Mouse (Mus musculus): ENCODE results near the gene Vwf.

Gene Vwf

GRCm38 (mm10) chr6:125620764-125621163, 74.2 kb downstream of the Vwf start:
- DNase-seq (ENCODE audit: low spot score in 2 of 2) = peak; percentile 19 to 20

- no peak for DNase-seq (ENCODE audit: low spot score in 2 of 2)
These were observed 75.9 kb downstream of the Vwf start for GRCm38 (mm10) chr6:125622434-125622833.

GRCm38 (mm10) chr6:125640486-125640885, 93.9 kb downstream of the Vwf start:
- no peak for DNase-seq (ENCODE audit: low spot score in 2 of 2)

GRCm38 (mm10) chr6:125641146-125641545, 94.6 kb downstream of the Vwf start:
- peak; percentile 36 to 46 for DNase-seq (ENCODE audit: low spot score in 2 of 2)

GRCm38 (mm10) chr6:125648964-125649363, 102.4 kb downstream of the Vwf start:
- DNase-seq (ENCODE audit: low spot score in 2 of 2) = no peak

GRCm38 (mm10) chr6:125651335-125651734, 104.8 kb downstream of the Vwf start:
- no peak for DNase-seq (ENCODE audit: low spot score in 2 of 2)

GRCm38 (mm10) chr6:125653416-125653815, 106.8 kb downstream of the Vwf start:
- DNase-seq (ENCODE audit: low spot score in 2 of 2) = no peak

- no peak for DNase-seq (ENCODE audit: low spot score in 2 of 2)
These were observed 110.3 kb downstream of the Vwf start for GRCm38 (mm10) chr6:125656921-125657320.

- DNase-seq (ENCODE audit: low spot score in 2 of 2) = no peak
These were observed 111.4 kb downstream of the Vwf start for GRCm38 (mm10) chr6:125657966-125658365.

GRCm38 (mm10) chr6:125661106-125661877, 114.7 kb downstream of the Vwf start:
- peak; percentile 16 to 25 for DNase-seq (ENCODE audit: low spot score in 2 of 2)

GRCm38 (mm10) chr6:125663906-125664305, 117.3 kb downstream of the Vwf start:
- no peak for DNase-seq (ENCODE audit: low spot score in 2 of 2)

GRCm38 (mm10) chr6:125671835-125672234, 125.3 kb downstream of the Vwf start:
- no peak for DNase-seq (ENCODE audit: low spot score in 2 of 2)

- no peak for DNase-seq (ENCODE audit: low spot score in 2 of 2)
These were observed 131.9 kb downstream of the Vwf start for GRCm38 (mm10) chr6:125678492-125678891.

- DNase-seq (ENCODE audit: low spot score in 2 of 2) = no peak
These were observed 134.0 kb downstream of the Vwf start for GRCm38 (mm10) chr6:125680613-125681012.

GRCm38 (mm10) chr6:125685420-125685819, 138.8 kb downstream of the Vwf start:
- no peak for DNase-seq (ENCODE audit: low spot score in 2 of 2)

- DNase-seq (ENCODE audit: low spot score in 2 of 2) = no peak
These were observed 141.4 kb downstream of the Vwf start for GRCm38 (mm10) chr6:125687986-125688385.

- DNase-seq (ENCODE audit: low spot score in 2 of 2) = no peak
These were observed 143.6 kb downstream of the Vwf start, which contains the start of gene Ano2 for GRCm38 (mm10) chr6:125690057-125690703. Gene Ano2 (plus strand): TSS chr6:125690419.

- DNase-seq (ENCODE audit: low spot score in 2 of 2) = no peak
These were observed 154.6 kb downstream of the Vwf start for GRCm38 (mm10) chr6:125701146-125701545.

GRCm38 (mm10) chr6:125711261-125711660, 164.7 kb downstream of the Vwf start:
- peak; percentile 62 to 74 for DNase-seq (ENCODE audit: low spot score in 2 of 2)

- no peak for DNase-seq (ENCODE audit: low spot score in 2 of 2)
These were observed 179.8 kb downstream of the Vwf start for GRCm38 (mm10) chr6:125726408-125726807.

- DNase-seq (ENCODE audit: low spot score in 2 of 2) = no peak
These were observed 180.9 kb downstream of the Vwf start for GRCm38 (mm10) chr6:125727484-125727911.

- no peak for DNase-seq (ENCODE audit: low spot score in 2 of 2)
These were observed 182.9 kb downstream of the Vwf start for GRCm38 (mm10) chr6:125729471-125729870.

GRCm38 (mm10) chr6:125729986-125730535, 183.5 kb downstream of the Vwf start:
- DNase-seq (ENCODE audit: low spot score in 2 of 2) = no peak
